Mouse (Mus musculus) C2C12 (cell line): Measurements from ENCODE around the gene Palm.

Source experiments
- CEBPB ChIP-seq: IDR thresholded peaks from one replicate; pipeline ENCODE4 v1.6.1; 2011; ENCODE audit warnings: low read depth, mild to moderate bottlenecking, control low read depth, moderate library complexity
- CTCF ChIP-seq: IDR thresholded peaks from one replicate; pipeline ENCODE4 v1.5.1; 2011; ENCODE audit not compliant: control insufficient read depth, insufficient read depth, insufficient read length
- FOSL1 ChIP-seq: IDR thresholded peaks from one replicate; pipeline ENCODE4 v1.8.0; 2011; ENCODE audit warnings: mild to moderate bottlenecking, low read length; ENCODE audit not compliant: poor library complexity, insufficient read depth, severe bottlenecking
- MAX ChIP-seq: IDR thresholded peaks from one replicate; pipeline ENCODE4 v1.6.1; 2011; ENCODE audit warnings: mild to moderate bottlenecking, control low read depth
- MYOD1 ChIP-seq: IDR thresholded peaks from one replicate; pipeline ENCODE4 v1.6.1; 2011; ENCODE audit warnings: low read depth; ENCODE audit not compliant: control insufficient read depth, insufficient read length
- MYOG ChIP-seq: IDR thresholded peaks from one replicate; pipeline ENCODE4 v1.6.1; 2011; ENCODE audit not compliant: control insufficient read depth, insufficient read length; ENCODE audit errors: extremely low read depth
- USF1 ChIP-seq: IDR thresholded peaks from one replicate; pipeline ENCODE4 v1.6.1; 2011; ENCODE audit warnings: low read depth, mild to moderate bottlenecking, control low read depth, moderate library complexity

GRCm38 (mm10) chr10:79815671-79816494, 22.5 kb downstream of the Palm start:
- TF ChIP-seq CTCF (no peak), MYOG (no peak), MAX (no peak), CEBPB (no peak), USF1 (no peak), MYOD1 (no peak), FOSL1 (no peak)
